Mouse (Mus musculus) testis, postnatal 14 days (tissue): ENCODE data around the gene Fgfr2.

Experiments used
- DNase-seq: peaks from one replicate; pipeline ENCODE4 v3.0.0; 2021; ENCODE audit warnings: low spot score

Fgfr2 gene

DNA sequence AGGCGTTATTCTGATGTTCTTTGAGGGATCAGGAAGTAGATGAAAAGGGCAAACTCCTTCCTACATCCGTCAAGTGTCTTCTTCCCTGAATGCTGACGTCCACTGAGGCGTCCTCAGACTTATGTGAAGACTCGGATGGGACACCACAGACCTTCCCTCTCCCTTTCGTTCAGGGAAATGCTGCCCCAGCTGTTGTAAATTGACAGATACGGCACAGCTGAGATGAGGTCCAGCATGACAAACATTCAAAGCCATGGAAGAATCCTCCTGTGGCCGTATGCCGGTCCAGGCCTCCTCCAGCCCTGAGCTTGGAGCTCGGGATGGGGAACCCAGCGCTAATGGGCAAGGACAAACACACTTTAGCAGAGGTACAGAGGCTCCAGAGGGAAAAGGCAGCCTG is 373.6 kb downstream of the Fgfr2 start:
- no peak for DNase-seq

DNA sequence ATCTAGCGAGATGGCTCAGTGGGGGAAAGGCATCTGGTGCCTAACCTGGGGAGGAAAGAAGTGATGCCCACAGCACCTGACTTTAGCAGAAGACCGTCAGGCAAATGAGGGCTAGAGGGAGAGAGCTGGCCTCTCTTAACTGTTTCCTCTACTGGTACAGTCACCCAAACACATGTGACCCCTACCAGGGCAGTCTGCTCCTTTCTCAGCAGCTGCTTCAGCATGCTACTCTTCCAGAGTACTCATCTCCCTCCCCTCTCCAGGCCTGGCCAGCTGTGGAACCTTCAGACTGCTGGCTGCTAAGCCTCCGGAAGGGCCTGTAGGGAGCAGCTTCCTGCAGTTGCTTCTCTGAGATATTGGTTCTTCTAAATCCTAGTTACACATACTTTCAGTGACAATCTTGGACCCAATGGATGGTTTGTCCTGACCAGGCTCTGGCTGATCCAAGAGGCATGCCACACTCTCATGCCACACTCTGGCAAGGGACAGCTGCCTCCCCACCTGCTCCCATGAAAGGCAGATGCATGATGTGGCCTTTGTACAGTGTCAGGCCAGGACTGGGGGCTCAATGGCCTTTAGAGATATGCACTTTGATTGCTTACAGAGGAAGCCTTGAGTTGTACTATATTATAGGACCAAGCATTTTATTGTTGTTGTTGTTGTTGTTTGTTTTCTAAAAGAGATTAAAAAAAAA is 374.9 kb downstream of the Fgfr2 start:
- DNase-seq = no peak

DNA sequence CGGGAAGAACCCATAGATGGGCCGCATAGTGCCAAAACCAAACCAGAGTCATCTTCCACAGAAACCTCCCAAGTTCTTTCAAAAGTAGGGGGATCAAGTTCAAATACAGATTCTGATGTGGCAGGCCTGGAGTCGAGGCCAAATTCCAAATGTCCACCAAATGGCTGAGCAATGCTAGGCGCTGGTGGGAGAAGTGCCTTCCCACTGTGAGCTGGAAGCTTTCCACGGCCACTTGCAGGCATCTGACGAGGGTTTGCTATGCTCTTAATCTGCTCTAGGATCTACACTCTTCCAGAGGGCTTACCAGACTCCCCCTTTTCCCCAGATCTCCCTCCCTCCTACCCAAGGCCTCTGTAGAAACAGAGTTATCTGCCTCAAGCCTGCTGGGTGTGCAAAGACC is 376.1 kb downstream of the Fgfr2 start:
- no peak for DNase-seq

DNA sequence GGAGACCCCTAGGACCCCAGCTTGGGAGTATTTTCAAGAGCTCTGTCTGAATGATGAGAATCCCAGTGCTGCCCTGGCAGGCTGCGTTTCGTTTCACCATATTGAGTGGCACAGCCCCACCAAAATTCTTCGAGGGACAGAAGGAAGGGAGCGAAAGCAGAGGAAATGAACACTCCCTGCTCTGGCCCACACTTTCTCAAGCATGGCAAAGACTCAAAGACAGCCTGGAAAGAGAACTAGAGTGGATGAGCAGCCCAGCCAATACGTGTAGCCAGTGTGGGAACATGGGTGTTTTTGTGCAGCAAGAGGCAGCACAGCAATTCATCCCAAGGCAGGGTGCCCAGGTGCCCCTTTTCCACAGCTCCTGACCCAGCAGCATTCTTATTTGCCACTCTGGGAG is 380.2 kb downstream of the Fgfr2 start:
- DNase-seq = no peak

DNA sequence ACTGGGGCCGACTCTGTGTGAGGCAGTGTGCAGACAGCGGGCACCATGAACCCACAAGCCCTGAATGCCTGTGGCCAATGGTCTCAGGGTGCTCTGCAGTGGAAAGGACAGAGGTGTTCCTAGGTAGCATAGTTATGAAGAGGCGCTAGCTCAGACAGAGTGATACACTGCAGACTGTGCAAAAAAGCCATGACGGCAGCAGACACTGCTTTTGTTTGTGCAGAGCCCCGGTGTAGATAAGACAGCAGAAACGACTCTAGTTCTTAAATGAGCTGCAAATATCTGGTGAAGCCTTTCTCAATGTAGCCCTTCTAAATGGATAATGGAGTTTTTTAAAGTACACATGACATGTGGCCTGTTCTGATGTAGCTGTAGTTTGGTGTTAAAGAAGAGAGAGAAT is 383.3 kb downstream of the Fgfr2 start:
- DNase-seq = no peak

DNA sequence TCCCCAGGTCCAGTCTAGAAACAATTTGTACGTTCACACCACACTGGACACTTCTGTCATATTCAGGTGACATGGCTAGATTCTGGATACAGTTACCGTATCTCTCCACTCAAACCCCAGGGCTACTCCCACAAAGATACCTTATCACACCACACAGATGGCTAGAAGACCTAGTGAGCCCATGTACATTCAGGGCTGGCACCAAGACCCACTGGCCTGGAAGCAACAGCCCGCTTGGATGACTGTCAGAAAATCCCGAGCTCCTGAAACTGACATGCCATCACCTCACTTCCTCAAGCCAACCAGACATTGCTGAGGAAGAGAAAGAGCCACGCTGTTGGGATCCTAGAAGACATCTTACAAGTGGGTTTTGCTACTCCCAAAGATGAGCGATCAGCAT is 384.3 kb downstream of the Fgfr2 start:
- no peak for DNase-seq

DNA sequence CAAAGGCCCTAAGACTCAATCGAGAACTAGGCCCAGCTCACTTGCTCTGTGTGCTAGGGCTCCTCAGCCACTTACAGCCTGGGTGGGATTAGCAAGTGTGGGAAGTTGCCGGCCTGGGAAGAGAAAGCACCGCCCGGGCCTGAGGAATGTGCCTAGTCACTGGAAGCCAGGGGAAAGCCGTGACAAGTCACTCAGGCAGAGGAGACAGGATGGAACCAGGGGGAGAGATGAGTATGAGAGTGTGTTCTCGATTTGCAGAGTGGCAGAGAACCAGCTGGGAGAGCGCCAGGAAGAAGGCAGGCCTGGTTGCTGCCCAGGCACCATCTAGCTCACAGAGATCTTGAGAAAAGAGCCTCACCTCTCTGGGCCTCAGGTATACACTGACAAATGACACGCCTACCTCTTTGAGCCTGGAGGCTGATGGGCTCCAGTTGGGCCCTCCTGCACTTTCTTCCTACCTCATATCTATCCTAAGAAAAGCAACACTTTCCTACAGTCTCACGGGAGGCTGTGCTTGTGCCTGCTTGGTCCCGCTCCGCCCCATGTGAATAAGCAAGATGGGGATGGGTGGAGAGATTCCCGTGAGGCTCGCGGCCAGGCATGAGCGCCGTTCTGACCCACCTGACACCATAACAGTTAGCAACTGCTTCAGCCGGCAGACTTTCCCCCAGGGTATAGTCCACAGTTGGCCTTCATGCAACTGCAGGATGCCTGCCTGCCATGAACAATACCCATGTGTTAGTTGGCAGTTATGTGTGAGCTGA is 386.9 kb downstream of the Fgfr2 start:
- DNase-seq = peak; percentile 30

DNA sequence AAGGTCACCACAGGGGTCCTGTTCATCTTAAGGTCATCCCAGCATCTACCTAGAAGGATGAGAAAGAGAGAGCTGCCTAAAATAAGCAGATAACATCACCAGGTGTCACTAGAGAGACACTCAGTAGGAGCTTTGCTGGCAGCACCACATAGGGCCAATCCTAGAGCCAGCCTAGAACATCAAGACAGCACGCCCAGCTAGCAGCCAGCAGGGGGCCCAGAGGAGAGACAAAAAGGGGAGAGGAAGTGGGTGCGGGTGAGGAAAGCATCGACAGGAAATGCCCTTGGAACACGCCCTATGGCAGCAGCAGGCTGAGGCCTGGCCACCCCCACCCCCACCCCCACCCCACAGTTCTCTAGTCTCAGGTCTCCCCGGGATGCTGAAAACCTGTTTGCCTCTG is 388.0 kb downstream of the Fgfr2 start:
- no peak for DNase-seq

DNA sequence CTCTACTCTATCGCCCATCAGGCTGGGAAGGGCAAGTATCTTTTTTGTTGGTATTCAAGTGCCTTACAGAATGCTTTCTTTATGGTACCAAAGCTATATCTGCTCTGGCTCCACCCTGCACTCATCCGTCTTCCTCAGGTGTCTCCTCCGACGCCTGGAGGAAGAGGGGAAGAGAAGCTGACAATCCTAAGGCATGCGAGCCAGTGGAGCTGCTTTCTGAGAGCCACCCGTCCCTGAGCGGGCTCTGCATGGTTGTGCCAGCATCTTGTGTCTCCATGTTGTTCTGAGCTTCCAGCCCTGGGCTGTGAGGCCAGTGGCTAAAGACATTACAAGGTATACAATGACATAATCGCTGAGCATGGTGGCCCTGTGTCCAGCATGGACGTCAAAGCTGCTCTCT is 388.9 kb downstream of the Fgfr2 start:
- no peak for DNase-seq

DNA sequence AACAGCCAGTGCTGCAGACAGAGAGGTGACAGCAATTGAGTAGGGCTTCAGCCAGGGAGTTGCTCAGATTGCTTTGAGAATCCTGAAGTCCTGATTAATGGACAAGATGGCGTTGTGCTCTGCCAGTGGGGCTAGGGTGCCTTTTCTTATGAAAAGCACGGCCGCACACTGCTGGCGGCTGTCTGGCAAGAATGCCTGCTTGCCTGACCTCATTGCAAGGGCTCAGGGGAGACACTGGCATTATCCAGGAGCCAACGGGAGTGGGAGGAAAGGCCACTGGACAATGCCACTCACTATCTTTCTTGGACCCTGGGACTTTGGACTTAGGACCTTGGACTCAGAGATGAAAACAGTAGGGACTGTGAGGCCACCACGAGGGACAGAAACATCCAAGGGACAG is 389.6 kb downstream of the Fgfr2 start:
- peak; percentile 62 for DNase-seq

DNA sequence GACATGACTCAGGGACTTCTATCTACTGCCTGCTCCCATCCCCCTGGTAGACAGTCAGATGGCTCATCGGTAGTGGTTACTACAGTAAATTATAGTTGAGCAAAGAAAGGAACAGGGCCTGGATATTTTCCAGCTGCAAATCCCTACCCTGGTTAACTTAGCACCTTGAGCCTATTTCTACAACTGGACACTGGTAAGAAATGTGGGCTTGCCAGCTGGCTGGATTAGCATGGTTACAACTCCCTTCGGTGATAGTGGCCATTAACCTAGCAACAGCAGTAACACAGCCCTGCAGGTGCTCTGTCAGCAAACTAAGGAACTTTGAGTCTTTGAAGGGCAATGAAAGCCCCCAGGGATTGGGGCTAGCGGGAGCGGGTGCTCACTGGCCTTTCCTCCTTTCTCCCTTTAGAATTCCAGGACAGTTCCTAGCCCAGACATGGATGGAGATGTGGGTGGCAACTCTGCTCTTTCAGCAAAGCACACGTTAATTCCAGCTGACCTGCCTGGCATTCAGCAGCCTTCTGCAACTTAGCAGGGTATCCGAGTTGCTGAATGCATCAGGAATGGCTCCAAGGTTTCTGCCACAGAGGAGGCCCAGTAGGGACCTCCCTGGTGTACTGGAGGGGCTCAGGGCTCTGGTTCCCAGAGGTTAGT is 390.9 kb downstream of the Fgfr2 start:
- DNase-seq = no peak

DNA sequence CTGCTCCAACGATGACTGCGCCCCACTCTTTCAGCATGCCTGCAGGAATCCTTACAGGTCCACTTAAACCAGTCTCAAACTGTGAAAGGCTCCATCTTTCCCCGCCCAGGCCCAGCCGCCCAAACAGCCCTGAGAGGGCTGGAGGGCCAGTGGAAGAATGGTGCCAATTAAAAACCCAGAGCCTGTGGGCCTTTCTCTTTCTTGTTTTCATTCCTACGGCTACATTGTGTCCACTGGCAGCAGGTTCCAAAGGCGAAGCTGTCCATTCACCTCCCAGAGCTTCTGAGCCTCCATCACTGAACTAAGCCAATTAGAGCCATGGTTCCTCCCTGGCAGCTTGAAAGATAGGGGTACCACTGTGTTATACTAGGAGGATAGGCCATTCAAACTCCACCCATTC is 391.6 kb downstream of the Fgfr2 start:
- DNase-seq = peak; percentile 55

DNA sequence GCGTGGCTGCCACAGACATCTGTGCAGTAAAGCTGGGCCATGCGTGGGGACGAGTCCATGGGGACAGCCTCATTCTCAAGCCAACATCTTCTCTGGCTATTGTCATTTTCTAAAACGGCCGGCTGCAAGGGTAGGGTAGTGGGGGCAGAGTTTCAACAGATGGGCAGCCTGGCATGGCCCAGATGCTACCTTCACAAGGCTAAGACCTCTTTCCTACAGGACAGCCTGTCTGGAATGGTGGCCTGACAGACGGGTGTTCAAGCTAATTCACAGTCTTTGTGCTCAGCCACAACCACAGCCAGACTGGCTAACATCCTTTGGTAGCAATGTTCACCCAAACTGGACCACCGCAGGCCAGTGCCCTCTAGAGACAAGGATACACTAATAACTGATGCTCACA is 392.6 kb downstream of the Fgfr2 start:
- DNase-seq = no peak

DNA sequence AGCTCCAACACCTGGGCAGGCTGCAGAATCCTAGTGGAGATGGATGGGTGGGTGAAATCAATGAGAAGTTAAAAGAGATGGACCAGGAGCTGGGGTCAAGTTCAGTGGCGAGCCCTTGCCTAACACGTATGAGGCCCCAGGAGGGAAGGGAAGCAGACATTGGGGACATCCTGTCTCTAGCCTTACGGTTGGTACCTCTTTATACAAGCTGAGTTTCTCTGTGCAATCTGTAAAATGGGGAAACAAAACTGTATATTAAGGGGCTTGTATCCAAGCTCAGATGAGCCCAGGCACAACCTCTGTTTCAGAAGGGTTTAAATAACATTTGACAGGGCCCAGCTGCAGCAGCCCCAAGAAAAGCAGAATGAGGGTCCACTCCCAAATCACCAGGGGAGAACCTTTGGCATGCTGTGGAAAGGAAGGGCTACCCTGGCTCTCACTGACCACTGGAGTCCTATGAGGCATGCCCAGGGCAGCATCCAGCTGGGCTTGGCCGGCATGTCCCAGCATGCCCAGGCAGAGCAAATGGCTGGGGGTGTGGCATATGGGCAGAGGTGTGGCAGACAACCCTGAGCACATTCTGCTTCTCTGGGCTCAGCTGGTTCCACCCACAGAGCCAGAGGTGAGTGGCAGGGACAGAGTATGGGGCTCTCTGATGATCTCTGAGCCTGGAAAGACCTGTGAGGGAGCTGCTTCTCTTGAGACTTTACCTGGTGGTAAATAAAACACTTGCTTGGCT is 393.9 kb downstream of the Fgfr2 start:
- no peak for DNase-seq

DNA sequence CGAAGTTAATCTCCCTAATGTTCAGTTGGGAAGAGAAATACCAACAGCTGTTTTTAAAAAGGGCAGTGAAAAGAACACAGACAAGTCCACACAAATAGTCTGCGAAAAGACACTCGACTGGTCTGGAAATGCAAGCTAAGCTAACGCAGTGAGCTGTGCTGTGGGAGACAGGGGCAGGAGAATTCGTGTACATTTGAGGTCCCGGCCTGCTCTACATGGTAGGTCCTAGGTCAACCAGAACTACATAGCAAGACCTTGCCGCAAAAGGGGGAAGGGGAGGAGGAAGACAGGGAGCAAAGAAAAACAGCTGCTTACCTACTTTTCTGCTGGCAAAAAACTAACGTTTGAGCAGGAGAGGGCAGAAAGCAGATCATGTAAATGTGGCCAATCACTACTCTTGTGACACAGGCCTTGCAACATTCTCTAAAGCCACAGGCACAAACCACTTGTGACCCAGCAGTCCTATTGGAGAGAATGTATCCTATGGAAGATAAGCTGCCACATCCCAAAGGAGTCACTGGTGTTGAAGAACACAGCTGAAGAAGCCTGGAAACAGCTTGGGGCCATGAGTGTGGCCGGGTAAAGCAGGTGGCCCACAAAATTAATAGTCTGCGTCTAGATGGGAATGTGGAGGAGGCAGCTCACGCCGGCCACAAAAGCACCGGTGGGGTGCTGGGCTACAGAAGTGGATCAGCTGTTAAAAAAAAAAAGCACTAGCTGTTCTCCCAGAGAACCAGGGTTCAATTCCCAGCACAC is 396.9 kb downstream of the Fgfr2 start:
- DNase-seq = no peak

DNA sequence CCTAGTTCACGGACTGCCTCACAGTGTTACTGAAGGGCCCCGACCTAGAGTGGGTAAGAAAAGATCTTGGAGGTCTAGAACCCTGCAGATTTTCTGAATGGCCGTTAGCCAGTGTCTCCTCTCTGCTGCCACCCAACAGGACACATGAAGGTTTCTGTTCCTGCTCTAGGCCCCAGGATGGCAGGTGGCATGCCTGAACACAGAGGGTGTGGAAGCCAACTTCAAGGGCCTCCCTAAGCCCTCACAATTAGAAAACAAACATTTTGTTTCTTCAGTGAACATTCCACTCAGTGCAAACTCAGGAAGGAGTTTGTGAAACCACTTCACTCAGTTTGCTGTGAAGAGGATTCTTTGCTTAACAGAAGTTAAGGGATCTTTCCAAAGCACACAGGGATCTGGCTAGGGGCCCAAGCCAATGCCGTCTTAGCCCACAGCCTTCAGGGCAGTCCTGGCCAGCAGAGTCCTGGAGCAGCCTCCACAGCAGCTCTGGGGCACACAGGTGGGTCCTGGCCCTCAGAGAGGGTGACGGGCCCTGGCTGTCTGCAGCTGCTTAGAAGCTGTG is 398.6 kb downstream of the Fgfr2 start:
- DNase-seq = no peak

DNA sequence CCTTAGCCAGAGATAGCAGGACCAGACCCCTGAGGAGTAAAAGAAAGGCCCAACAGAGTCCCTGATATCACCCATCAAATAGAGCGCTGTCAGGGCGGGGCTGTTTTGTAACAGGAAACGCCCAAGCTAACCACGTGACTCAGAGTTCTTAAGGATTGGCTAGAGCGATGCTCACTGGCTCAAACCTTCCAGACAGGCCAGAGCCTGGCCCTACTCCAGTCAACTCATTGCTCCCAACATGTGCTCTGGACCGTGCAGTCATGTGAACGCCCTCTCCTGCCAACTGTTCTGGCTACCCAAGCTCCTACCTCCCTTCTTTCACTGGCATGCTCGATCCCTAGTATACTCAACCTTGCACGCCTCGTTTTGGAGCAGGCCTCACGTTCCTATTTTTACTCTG is 399.2 kb downstream of the Fgfr2 start:
- DNase-seq = peak; percentile 40

DNA sequence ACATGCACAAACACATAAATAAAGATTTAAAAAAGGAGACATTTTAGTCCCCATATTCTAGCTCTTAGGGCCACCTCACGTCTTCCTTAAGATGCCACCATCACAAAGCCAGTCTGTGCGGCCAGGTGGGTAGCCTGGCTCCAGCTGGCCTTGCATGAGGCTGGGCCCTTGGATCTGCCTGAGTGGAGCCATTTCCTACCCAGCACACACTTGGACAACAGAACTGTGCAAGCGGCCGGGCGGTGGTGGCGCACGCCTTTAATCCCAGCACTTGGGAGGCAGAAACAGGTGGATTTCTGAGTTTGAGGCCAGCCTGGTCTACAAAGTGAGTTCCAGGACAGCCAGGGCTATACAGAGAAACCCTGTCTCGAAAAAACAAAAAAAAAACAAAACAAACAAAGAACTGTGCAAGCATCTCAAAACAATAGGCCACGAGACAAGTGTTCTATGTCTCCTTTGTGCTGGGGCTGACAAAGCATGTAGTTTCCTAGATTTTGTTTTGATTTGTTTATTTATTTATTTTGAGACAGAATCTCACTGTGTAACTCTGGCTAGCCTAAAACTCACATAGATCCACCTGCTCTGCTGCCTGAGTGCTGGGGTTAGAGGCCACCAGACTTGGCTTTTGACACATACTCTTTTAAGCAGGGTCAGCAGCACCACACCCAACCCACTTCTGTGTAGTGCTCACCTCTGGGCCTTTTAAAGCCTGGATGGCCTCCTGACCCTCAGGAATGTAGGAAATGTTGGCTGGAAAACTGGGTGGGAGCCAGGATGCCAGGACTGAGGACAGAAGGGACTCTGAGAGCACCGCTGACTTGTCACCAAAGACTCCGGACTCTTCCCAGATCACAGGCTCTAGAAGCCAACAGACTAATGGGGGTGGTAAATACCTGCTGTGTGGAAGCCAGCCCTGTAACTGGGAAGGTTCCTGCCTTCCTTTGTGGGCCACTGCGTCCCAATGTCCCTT is 400.5 kb downstream of the Fgfr2 start:
- no peak for DNase-seq

DNA sequence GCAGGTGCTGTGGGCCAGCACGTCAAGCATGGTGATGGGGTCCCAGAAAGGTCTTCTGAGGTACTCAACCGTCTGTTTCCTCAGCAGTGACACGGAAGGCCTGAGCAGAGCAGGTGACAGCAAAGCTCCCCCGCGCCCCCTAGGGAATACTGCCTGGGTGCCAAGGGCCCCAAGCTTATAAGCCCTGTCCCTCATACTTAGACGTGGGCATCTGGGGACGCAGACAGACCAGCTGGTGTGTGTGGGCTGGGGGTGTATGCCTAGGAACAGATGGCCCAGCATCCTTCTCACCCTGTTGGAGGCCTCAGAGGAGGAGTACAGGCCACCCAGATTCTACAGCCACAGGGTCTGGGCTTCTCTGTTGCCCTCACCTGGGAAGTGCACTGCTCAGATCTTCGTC is 402.6 kb downstream of the Fgfr2 start:
- DNase-seq = no peak

DNA sequence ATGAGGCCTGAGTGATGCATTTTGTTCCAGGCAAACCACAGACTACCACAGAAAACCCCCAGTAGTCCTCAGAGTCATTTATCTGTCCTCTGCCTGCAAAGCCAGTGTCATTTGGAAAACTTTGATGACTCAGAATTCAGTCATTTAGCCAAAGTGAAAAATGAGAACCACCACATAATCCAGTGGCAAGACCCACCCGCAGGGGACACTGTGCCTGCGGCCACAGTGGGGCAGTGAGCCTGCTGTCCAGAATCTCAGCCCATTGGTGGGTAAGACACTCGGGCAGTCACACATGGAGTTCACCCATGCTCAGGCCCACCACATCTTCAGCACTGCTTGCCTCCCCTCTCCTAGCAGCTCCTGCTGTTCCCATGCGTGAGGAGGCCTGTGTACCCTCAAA is 403.6 kb downstream of the Fgfr2 start:
- DNase-seq = no peak
